13 mouse cellular contexts compared by ENCODE assay signal in the genomic region with DNA sequence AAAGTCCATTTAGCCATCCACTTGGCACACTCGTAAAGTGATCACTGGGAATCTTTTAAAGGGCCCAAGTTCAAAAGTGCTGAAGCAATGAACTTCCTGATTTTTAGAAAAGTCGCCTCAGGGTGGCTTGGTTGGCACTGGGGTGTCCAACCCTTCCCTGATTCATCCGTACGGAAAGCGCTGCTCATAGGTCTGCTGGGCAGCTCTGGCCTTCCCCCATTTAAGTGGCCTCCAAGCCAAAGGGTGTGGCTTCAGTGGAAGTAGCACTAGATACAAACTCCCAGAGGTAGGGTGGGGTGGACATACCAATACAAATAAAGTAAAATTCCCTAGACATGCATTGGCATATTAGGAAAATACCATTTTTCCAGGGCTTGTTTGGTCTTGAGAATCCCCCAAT. TPM values are rescaled to one million over a fixed set of nuclear protein-coding genes. Genes with fewer than 3 reads are reported as not detected.
"Had no signal": no experiment of that assay in that cellular context is flagged by ENCODE, and none has a peak within 500 bp of the region (broad histone marks: within the 10 kb centered on the region; RNA-seq: fewer than 3 reads in every experiment).

No protein-coding gene starts in this region.

- H3K4me3 ChIP-seq: layer of hippocampus, adult 2 months; limb, embryonic 13.5 days; midbrain, embryonic 15.5 days; neural tube, embryonic 12.5 days had no signal

- H3K9me3 ChIP-seq: limb, embryonic 13.5 days; midbrain, embryonic 15.5 days; neural tube, embryonic 12.5 days had no signal

- H3K27me3 ChIP-seq: limb, embryonic 13.5 days; midbrain, embryonic 15.5 days; neural tube, embryonic 12.5 days had no signal

- H3K27ac ChIP-seq: layer of hippocampus, adult 2 months; limb, embryonic 13.5 days; liver, embryonic 14.5 days; midbrain, embryonic 15.5 days; neural tube, embryonic 12.5 days had no signal

- H3K4me1 ChIP-seq: midbrain, embryonic 15.5 days; neural tube, embryonic 12.5 days had no signal

- DNase-seq: kidney, adult 11 months; kidney, postnatal 10 days; kidney, postnatal 4 days; left cerebral cortex, postnatal 4 days; spleen, adult 18-20 months; thymus, adult 18-20 months; thymus, postnatal 14 days had no signal

- H3K36me3 ChIP-seq: limb, embryonic 13.5 days; midbrain, embryonic 15.5 days; neural tube, embryonic 12.5 days had no signal

RNA-seq across cellular contexts. Expression of a gene that starts 9.0 kb away (rescaled TPM):
- total RNA-seq: monocyte, adult 5-6 weeks had no signal
